Mouse (Mus musculus) ES-E14 (cell line): ENCODE data around the gene Tfam.

Experiments used
- HCFC1 ChIP-seq: IDR thresholded peaks from 2 replicates; pipeline ENCODE4 v1.6.1; 2012; ENCODE audit warnings: low read length, inconsistent platforms, borderline replicate concordance; ENCODE audit not compliant: insufficient read depth
- MAFK ChIP-seq: IDR thresholded peaks from 2 replicates; pipeline ENCODE4 v1.6.1; 2014; ENCODE audit warnings: mild to moderate bottlenecking, low read depth, low read length, inconsistent platforms; ENCODE audit not compliant: insufficient read depth
- ZNF384 ChIP-seq: IDR thresholded peaks from 2 replicates; pipeline ENCODE4 v1.6.1; 2012; ENCODE audit warnings: low read depth, low read length, inconsistent platforms

GRCm38 (mm10) chr10:71198676-71199075 is 39.4 kb downstream of the Tfam start:
- TF ChIP-seq HCFC1 (no peak), ZNF384 (no peak), MAFK (no peak)
